Mouse (Mus musculus): ENCODE measurements around the gene Utrn. TPM values are rescaled to one million over a fixed set of nuclear protein-coding genes. Genes with fewer than 3 reads are reported as not detected.

Gene Utrn
- polyA plus RNA-seq, 1 experiment from 2014 or later: 90.3 TPM

DNA sequence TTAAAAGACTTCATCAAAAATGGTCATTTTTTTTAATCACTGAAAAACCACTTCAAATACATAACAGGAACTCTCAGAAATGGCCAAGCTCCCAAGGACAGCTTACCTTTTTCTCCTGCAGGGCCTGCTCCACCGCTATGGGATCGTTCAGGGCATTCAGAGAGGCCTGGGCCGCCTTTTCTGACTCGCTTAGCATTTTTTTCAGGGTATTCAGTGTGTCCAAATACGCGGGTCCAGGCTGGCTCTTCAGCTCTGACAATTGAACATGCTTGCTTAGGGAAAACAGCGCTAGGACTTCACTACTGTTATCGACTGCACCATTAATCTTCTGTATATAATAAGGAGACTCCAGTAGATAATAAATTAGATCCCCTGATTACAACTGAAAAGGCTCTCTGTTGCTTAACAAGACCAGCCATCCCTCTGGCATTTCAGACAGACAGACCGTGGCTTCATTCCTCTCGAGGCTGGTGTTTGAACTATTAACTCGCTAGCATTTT is 157.8 kb downstream of the Utrn start:
- H3K27ac ChIP-seq (ENCODE audit: low read length): no peak overlapping the region
- H3K4me3 ChIP-seq (ENCODE audit: low read depth, low read length): no peak overlapping the region
- peaks cover 9% of the 10 kb centered on the region; the same call in 1 of the 2 replicates for H3K36me3 ChIP-seq (ENCODE audit: control insufficient read depth, insufficient read depth, low read length)
- H3K9me3 ChIP-seq (ENCODE audit: control insufficient read depth, low read depth, low read length): no peaks in the 10 kb centered on the region
- no peaks in the 10 kb centered on the region for H3K4me1 ChIP-seq (ENCODE audit: control insufficient read depth, insufficient read depth, low read length)
- H3K27me3 ChIP-seq (ENCODE audit: control insufficient read depth, insufficient read depth, low read length): no peaks in the 10 kb centered on the region
- H3K4me2 ChIP-seq (replicated peaks; ENCODE audit: low read depth, low read length): no peak overlapping the region
- H3K9ac ChIP-seq (replicated peaks; ENCODE audit: low read depth, low read length): no peak overlapping the region
- ATAC-seq (ENCODE audit: insufficient number of reproducible peaks, insufficient read depth, low FRiP score, low read depth): no peak
- 68% methylated on average over 11 of the region's 11 CpGs for WGBS

DNA sequence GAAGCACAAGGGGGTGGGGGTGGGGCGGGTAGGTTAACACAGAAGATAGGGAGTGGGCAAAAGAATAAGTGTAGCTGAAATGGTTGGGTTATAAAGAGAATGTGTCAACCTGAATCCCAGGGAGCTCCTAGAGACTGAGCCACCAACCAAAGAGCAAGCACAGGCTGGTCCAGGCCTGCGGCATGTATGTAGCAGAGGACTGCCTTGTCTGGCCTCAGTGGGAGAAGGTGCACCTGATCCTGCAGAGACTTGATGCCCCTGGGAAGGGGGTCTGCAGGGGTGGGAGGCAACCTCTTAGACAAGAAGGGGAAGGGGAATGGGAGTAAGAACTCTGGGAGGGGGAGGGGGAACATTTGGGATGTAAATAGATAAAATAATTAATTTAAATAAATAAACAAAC is 162.6 kb downstream of the Utrn start:
- H3K27me3 ChIP-seq (ENCODE audit: control insufficient read depth, insufficient read depth, low read length): no peaks in the 10 kb centered on the region
- H3K4me2 ChIP-seq (replicated peaks; ENCODE audit: low read depth, low read length): no peak overlapping the region
- no peaks in the 10 kb centered on the region for H3K9me3 ChIP-seq (ENCODE audit: control insufficient read depth, low read depth, low read length)
- no peak overlapping the region for H3K9ac ChIP-seq (replicated peaks; ENCODE audit: low read depth, low read length)
- WGBS: 89% methylated on average over 2 of the region's 2 CpGs
- H3K4me3 ChIP-seq (ENCODE audit: low read depth, low read length): no peak overlapping the region
- H3K36me3 ChIP-seq (ENCODE audit: control insufficient read depth, insufficient read depth, low read length): peaks cover 4% of the 10 kb centered on the region; the same call in 1 of the 2 replicates
- no peak overlapping the region for H3K27ac ChIP-seq (ENCODE audit: low read length)
- no peak; the same call in 1 of the 2 replicates for ATAC-seq (ENCODE audit: insufficient number of reproducible peaks, insufficient read depth, low FRiP score, low read depth)
- no peaks in the 10 kb centered on the region for H3K4me1 ChIP-seq (ENCODE audit: control insufficient read depth, insufficient read depth, low read length)

DNA sequence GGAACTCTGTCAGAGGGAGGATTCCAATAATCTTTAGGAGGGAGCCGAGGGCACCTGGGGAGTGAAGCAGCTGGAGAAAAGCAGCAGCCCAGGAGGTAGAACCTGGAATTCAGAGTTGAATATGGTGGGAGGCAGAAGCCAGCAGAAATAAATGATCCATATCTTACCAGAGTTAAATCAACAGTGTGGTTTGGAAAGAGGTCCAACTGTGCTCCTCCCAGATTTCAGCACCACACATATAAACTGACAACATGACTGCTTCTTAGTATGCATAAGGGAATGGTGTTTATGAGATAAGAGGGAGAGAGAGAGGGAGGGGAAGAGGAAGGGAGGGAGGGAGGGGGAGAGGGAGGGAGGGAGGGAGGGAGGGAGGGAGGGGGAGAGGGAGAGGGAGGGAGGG is 163.2 kb downstream of the Utrn start:
- H3K9me3 ChIP-seq (ENCODE audit: control insufficient read depth, low read depth, low read length): no peaks in the 10 kb centered on the region
- no peak overlapping the region for H3K4me3 ChIP-seq (ENCODE audit: low read depth, low read length)
- peaks cover 4% of the 10 kb centered on the region; the same call in 1 of the 2 replicates for H3K36me3 ChIP-seq (ENCODE audit: control insufficient read depth, insufficient read depth, low read length)
- no peak for ATAC-seq (ENCODE audit: insufficient number of reproducible peaks, insufficient read depth, low FRiP score, low read depth)
- no peaks in the 10 kb centered on the region for H3K4me1 ChIP-seq (ENCODE audit: control insufficient read depth, insufficient read depth, low read length)
- H3K27me3 ChIP-seq (ENCODE audit: control insufficient read depth, insufficient read depth, low read length): no peaks in the 10 kb centered on the region
- H3K4me2 ChIP-seq (replicated peaks; ENCODE audit: low read depth, low read length): no peak overlapping the region
- H3K9ac ChIP-seq (replicated peaks; ENCODE audit: low read depth, low read length): no peak overlapping the region
- WGBS: 59% methylated on average over 1 of the region's 1 CpGs
- no peak overlapping the region for H3K27ac ChIP-seq (ENCODE audit: low read length)

DNA sequence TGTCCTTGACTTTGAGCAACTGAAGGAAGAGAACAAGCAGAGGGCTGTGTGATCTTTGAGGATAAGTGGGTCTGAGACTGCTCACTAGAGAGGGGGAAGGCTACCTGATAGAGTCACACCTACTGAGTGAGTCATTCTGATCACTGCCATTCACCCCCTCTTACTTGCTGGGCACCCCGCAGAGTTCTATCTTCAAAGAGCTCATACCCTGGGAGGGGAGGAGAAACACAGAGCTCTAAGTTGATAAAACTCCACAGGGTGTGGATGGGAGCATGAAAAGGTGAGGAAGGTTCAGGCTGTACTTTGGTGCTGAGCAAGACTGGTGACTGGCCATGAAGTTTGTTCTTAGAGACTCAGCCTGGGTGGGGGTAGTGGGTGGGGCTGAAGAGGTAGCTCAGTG is 164.9 kb downstream of the Utrn start:
- ATAC-seq (ENCODE audit: insufficient number of reproducible peaks, insufficient read depth, low FRiP score, low read depth): peak; percentile 75
- no peak overlapping the region for H3K27ac ChIP-seq (ENCODE audit: low read length)
- WGBS: 36% methylated on average over 1 of the region's 1 CpGs
- H3K27me3 ChIP-seq (ENCODE audit: control insufficient read depth, insufficient read depth, low read length): no peaks in the 10 kb centered on the region
- no peaks in the 10 kb centered on the region for H3K4me1 ChIP-seq (ENCODE audit: control insufficient read depth, insufficient read depth, low read length)
- H3K4me3 ChIP-seq (ENCODE audit: low read depth, low read length): no peak overlapping the region
- no peak overlapping the region for H3K4me2 ChIP-seq (replicated peaks; ENCODE audit: low read depth, low read length)
- H3K9me3 ChIP-seq (ENCODE audit: control insufficient read depth, low read depth, low read length): no peaks in the 10 kb centered on the region
- no peaks in the 10 kb centered on the region; the same call in 1 of the 2 replicates for H3K36me3 ChIP-seq (ENCODE audit: control insufficient read depth, insufficient read depth, low read length)
- no peak overlapping the region for H3K9ac ChIP-seq (replicated peaks; ENCODE audit: low read depth, low read length)

DNA sequence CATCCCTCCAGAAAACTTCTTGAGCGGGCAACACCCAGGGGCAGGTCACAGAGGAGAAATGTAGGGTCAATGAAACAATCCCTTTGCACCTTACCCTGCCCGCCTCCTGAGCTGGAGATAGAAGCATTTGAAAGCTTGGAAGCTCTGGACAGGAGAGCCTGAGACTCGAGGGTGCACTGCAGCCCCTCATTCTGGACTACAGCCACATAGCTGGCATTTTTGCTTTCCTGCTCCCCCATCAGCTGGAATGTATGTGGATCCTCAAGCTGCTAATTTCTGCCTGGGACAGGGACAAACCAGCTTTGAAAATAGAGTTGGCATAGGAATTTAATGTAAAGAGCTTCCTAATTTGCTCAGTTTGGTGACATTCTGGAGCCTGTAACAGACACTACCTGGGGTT is 165.6 kb downstream of the Utrn start:
- Histone ChIP-seq H3K9ac (replicated peaks; ENCODE audit: low read depth, low read length) (no peak overlapping the region), H3K4me2 (replicated peaks; ENCODE audit: low read depth, low read length) (no peak overlapping the region), H3K9me3 (ENCODE audit: control insufficient read depth, low read depth, low read length) (no peaks in the 10 kb centered on the region), H3K4me1 (ENCODE audit: control insufficient read depth, insufficient read depth, low read length) (no peaks in the 10 kb centered on the region), H3K27ac (ENCODE audit: low read length) (no peak overlapping the region), H3K36me3 (ENCODE audit: control insufficient read depth, insufficient read depth, low read length) (no peaks in the 10 kb centered on the region; the same call in 1 of the 2 replicates), H3K27me3 (ENCODE audit: control insufficient read depth, insufficient read depth, low read length) (no peaks in the 10 kb centered on the region), H3K4me3 (ENCODE audit: low read depth, low read length) (no peak overlapping the region)
- WGBS: 65% methylated on average over 3 of the region's 3 CpGs
- no peak for ATAC-seq (ENCODE audit: insufficient number of reproducible peaks, insufficient read depth, low FRiP score, low read depth)

DNA sequence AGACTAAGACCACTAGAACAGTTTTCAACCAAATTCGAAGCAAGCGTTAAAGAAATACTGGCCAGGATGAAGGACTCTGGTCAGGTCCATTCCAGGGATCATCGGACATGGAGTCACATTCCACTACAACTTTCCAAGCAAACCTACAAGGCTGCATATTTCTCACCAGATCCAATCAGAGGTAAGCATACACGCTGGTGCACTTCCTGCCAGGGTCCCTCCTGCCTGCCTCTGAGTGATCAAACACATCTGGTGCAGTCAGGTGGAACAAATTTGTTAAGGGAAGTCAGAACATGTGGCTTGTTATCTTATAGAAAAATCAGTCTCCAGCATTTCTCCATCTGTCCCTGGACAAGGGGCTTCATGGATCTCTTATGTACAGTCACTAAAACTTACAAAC is 167.0 kb downstream of the Utrn start:
- ATAC-seq (ENCODE audit: insufficient number of reproducible peaks, insufficient read depth, low FRiP score, low read depth): no peak
- Histone ChIP-seq H3K36me3 (ENCODE audit: control insufficient read depth, insufficient read depth, low read length) (no peaks in the 10 kb centered on the region; the same call in 1 of the 2 replicates), H3K4me1 (ENCODE audit: control insufficient read depth, insufficient read depth, low read length) (no peaks in the 10 kb centered on the region), H3K27me3 (ENCODE audit: control insufficient read depth, insufficient read depth, low read length) (no peaks in the 10 kb centered on the region), H3K4me3 (ENCODE audit: low read depth, low read length) (no peak overlapping the region), H3K27ac (ENCODE audit: low read length) (no peak overlapping the region; the same call in 1 of the 2 replicates), H3K9ac (replicated peaks; ENCODE audit: low read depth, low read length) (no peak overlapping the region), H3K9me3 (ENCODE audit: control insufficient read depth, low read depth, low read length) (no peaks in the 10 kb centered on the region), H3K4me2 (replicated peaks; ENCODE audit: low read depth, low read length) (no peak overlapping the region)
- 74% methylated on average over 4 of the region's 4 CpGs for WGBS

DNA sequence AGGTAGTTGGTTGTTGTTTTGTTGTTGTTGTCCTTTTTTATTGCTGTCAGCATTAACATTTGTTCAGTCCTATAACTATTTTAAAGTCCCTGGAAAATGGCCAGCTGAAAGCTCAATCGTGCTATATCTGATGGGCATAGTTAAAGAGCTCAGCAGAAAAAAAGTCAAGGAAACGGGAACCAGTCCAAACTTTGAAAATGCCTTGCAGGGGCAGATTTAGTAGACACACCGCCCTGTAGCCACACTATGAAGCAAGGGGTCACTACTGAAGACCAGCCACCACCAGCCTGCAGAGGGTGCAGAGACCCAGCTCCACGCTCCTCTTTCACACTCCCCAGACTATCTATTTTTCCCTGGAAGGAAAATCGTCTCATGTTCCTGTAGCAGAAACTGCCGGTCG is 167.5 kb downstream of the Utrn start:
- H3K9ac ChIP-seq (replicated peaks; ENCODE audit: low read depth, low read length): no peak overlapping the region
- no peaks in the 10 kb centered on the region for H3K27me3 ChIP-seq (ENCODE audit: control insufficient read depth, insufficient read depth, low read length)
- no peaks in the 10 kb centered on the region for H3K4me1 ChIP-seq (ENCODE audit: control insufficient read depth, insufficient read depth, low read length)
- H3K4me3 ChIP-seq (ENCODE audit: low read depth, low read length): no peak overlapping the region
- WGBS: 72% methylated on average over 7 of the region's 7 CpGs
- H3K4me2 ChIP-seq (replicated peaks; ENCODE audit: low read depth, low read length): no peak overlapping the region
- no peaks in the 10 kb centered on the region for H3K9me3 ChIP-seq (ENCODE audit: control insufficient read depth, low read depth, low read length)
- no peak overlapping the region; the same call in 1 of the 2 replicates for H3K27ac ChIP-seq (ENCODE audit: low read length)
- no peaks in the 10 kb centered on the region; the same call in 1 of the 2 replicates for H3K36me3 ChIP-seq (ENCODE audit: control insufficient read depth, insufficient read depth, low read length)
- ATAC-seq (ENCODE audit: insufficient number of reproducible peaks, insufficient read depth, low FRiP score, low read depth): no peak

DNA sequence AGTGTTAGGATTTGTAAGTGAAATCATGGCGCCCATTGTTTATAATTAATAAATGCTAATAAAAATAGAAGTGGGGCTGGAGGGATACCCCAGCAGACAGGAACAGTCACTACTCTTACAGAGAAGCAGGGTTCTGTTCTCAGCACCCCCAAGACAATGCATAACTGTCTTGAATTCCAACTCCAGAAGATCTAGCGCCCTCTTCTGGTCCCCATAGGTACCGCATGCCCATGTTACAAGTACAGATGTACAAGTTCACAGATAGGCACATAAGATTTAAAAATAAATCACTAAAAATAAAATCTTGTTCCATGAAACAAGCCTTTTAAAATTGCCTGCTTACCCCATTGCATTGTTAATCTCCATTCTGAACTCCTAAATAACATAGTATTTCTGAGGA is 168.6 kb downstream of the Utrn start:
- H3K27ac ChIP-seq (ENCODE audit: low read length): no peak overlapping the region
- 79% methylated on average over 3 of the region's 3 CpGs for WGBS
- no peak overlapping the region for H3K4me2 ChIP-seq (replicated peaks; ENCODE audit: low read depth, low read length)
- no peak for ATAC-seq (ENCODE audit: insufficient number of reproducible peaks, insufficient read depth, low FRiP score, low read depth)
- no peak overlapping the region for H3K9ac ChIP-seq (replicated peaks; ENCODE audit: low read depth, low read length)
- no peaks in the 10 kb centered on the region; the same call in 1 of the 2 replicates for H3K36me3 ChIP-seq (ENCODE audit: control insufficient read depth, insufficient read depth, low read length)
- H3K4me3 ChIP-seq (ENCODE audit: low read depth, low read length): no peak overlapping the region
- no peaks in the 10 kb centered on the region for H3K4me1 ChIP-seq (ENCODE audit: control insufficient read depth, insufficient read depth, low read length)
- H3K27me3 ChIP-seq (ENCODE audit: control insufficient read depth, insufficient read depth, low read length): no peaks in the 10 kb centered on the region
- H3K9me3 ChIP-seq (ENCODE audit: control insufficient read depth, low read depth, low read length): no peaks in the 10 kb centered on the region

DNA sequence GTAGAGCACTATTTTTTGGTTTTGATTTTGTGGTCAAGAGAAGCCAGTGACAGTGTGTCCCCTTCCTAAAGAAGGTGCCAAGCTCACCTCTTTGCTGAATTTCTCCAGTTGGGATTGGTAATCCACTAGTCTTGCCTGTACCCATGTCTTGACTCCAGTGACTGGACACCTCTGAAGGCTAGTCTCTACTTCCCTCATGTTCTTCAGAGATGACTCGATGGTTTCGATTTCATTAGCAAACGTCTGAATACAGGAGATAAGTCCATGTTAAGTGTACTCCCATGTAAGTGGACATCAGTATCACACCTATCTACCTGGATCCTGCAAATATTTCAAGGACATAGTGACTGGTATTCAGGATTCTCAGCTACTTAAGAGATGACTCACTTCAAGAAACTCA is 171.3 kb downstream of the Utrn start:
- Histone ChIP-seq H3K27ac (ENCODE audit: low read length) (no peak overlapping the region), H3K4me2 (replicated peaks; ENCODE audit: low read depth, low read length) (no peak overlapping the region), H3K4me3 (ENCODE audit: low read depth, low read length) (no peak overlapping the region), H3K9me3 (ENCODE audit: control insufficient read depth, low read depth, low read length) (no peaks in the 10 kb centered on the region), H3K27me3 (ENCODE audit: control insufficient read depth, insufficient read depth, low read length) (no peaks in the 10 kb centered on the region), H3K36me3 (ENCODE audit: control insufficient read depth, insufficient read depth, low read length) (peaks cover 3% of the 10 kb centered on the region; the same call in 1 of the 2 replicates), H3K4me1 (ENCODE audit: control insufficient read depth, insufficient read depth, low read length) (no peaks in the 10 kb centered on the region), H3K9ac (replicated peaks; ENCODE audit: low read depth, low read length) (no peak overlapping the region)
- no peak for ATAC-seq (ENCODE audit: insufficient number of reproducible peaks, insufficient read depth, low FRiP score, low read depth)
- WGBS: 90% methylated on average over 3 of the region's 3 CpGs

Data from stomach, embryonic 14.5 days (tissue).